Mouse (Mus musculus) frontal cortex, adult 2 months (tissue): ENCODE data around the gene Mapkap1. TPM values are rescaled to one million over a fixed set of nuclear protein-coding genes. Genes with fewer than 3 reads are reported as not detected.

Source experiments
- DNase-seq, 2 experiments: peaks; one replicate each; pipeline ENCODE4 v3.0.0; 2022; ENCODE audit warnings: low spot score in 1 of 2; ENCODE audit errors: extremely low spot score in 1 of 2
- polyA plus RNA-seq: library from polyadenylated mRNA; depleted of rRNA; stranded (reverse); fragments of >200 nt; gene quantifications from 2 replicates; pipeline ENCODE4 v1.2.3, GENCODE M21; 2012; rRNA removed

Mapkap1 gene
- polyA plus RNA-seq, 1 experiment = 58.1 TPM

DNA sequence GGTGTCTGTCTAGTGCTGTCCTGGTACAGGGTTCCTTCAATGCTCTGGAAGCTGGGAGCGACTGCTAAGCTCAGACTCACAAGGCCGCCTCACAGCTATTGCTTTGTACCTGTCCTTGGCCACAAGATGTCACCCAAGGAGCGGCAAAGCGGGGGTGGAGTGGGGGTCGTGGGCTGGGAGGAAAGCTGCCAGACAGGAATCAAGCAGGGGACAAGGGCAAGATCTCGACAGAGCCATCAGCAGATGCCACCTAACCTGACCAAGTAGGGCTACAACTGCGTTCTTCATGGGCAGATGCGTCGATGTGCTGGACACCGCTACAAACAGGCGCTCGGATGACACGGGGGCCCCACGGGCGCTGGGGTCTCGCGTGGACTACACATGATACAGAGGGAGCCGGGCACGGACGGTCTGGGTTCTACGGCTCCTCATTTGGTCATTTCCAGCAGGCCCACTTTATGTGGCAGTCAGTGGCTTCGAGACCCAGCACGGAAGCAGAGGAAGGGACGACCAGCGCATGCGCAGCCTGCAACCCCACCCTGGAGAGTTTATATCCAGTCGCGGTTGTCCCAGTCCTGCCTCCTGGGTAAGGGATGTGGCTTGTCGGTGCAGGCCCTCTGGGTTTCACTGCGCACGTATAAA is 264.9 kb downstream of the Mapkap1 start:
- peak; percentile 21 to 57 for DNase-seq

DNA sequence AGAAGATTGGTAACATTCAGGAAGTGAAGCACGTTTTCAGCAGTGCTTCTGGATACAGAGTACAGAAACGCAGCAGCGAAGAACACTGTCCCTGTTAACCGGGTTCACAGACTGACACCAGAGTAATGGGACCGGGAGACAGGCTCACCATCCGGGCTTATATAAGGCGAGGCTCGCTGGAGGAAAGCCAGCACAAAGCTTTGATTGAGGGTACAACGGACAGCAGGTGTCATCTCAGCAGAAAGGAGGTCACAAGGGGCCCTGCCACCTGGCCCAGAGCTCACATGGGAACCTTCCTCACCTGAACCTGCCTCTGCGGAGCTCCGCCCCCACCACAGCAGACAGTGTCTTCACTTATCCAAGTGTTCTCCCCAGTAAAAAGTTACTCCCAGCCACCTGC is 267.3 kb downstream of the Mapkap1 start:
- no peak for DNase-seq

Other genes starting within 250 kb of the Mapkap1 start
- 110 and 116 TPM in 2 replicates for gene Pbx3, start 33.6 kb upstream of the Mapkap1 start, polyA plus RNA-seq